Mouse (Mus musculus): ENCODE measurements around the gene Trpc5. TPM values are rescaled to one million over a fixed set of nuclear protein-coding genes. Genes with fewer than 3 reads are reported as not detected.

Trpc5 gene
- polyA plus RNA-seq, 1 experiment from 2014 or later = 0.54 TPM

DNA sequence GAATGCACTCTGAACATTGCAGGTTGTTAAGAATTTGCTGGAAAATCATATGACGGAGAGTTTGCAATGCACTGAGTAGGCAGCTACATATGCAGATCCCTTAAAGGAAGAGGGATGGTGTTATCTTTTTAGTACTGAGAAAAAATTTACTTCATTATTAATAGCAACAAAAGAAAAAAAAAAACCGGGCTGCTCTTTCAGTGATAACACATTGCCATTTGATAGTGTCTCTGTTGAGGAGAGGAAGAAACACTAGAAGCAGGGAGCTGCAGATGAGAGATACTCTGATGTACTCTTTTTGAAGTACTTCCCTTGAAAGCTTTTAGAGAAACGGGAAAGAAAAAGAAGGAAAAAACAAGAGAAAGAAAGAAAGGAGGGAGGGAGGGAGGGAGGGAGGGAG lies 43.2 kb downstream of the Trpc5 start:
- DNase-seq (ENCODE audit: low spot score) = no peak
- Histone ChIP-seq H3K27me3 (ENCODE audit: control insufficient read depth, insufficient read depth, low read length) (no peaks in the 10 kb centered on the region), H3K4me1 (replicated peaks; ENCODE audit: control insufficient read depth, insufficient read depth, low read length) (no peaks in the 10 kb centered on the region), H3K9me3 (ENCODE audit: control insufficient read depth, low read length) (no peaks in the 10 kb centered on the region), H3K4me3 (ENCODE audit: low read depth, low read length) (no peak overlapping the region), H3K9ac (ENCODE audit: low read depth, low read length) (no peak overlapping the region), H3K27ac (ENCODE audit: low read depth, low read length) (no peak overlapping the region), H3K4me2 (replicated peaks; ENCODE audit: low read depth, low read length) (no peak overlapping the region), H3K36me3 (ENCODE audit: control insufficient read depth, insufficient read depth, low read length) (no peaks in the 10 kb centered on the region)
- 92% methylated on average over 2 of the region's 3 CpGs for WGBS
- no peak for ATAC-seq (ENCODE audit: low FRiP score)

DNA sequence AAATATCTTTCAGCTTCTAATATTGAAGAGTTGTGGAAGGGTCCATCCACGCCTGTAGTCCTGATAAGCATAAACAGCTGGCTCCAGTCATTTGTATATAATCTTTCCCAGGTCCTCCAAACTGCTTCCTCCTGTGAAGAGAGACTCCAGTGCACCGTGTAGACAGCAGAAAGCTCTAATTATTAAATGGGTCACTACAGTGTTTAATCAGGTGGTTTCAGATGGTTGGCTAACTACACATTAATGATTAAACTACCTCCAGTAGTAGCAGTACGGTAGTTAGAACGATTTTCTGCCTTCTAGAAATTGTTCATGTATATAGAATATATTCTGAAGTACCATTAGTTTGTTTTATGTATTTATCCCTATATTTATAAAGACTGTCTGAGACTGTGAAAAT lies 75.2 kb downstream of the Trpc5 start:
- ATAC-seq (ENCODE audit: low FRiP score) (no peak), DNase-seq (ENCODE audit: low spot score) (no peak)
- no peaks in the 10 kb centered on the region for H3K27me3 ChIP-seq (ENCODE audit: control insufficient read depth, insufficient read depth, low read length)
- no peak overlapping the region for H3K4me2 ChIP-seq (replicated peaks; ENCODE audit: low read depth, low read length)
- H3K4me1 ChIP-seq (replicated peaks; ENCODE audit: control insufficient read depth, insufficient read depth, low read length) = no peaks in the 10 kb centered on the region
- H3K4me3 ChIP-seq (ENCODE audit: low read depth, low read length) = no peak overlapping the region
- no peaks in the 10 kb centered on the region for H3K36me3 ChIP-seq (ENCODE audit: control insufficient read depth, insufficient read depth, low read length)
- WGBS = 83% methylated on average over 4 of the region's 4 CpGs
- no peaks in the 10 kb centered on the region for H3K9me3 ChIP-seq (ENCODE audit: control insufficient read depth, low read length)
- H3K27ac ChIP-seq (ENCODE audit: low read depth, low read length) = no peak overlapping the region
- H3K9ac ChIP-seq (ENCODE audit: low read depth, low read length) = no peak overlapping the region

DNA sequence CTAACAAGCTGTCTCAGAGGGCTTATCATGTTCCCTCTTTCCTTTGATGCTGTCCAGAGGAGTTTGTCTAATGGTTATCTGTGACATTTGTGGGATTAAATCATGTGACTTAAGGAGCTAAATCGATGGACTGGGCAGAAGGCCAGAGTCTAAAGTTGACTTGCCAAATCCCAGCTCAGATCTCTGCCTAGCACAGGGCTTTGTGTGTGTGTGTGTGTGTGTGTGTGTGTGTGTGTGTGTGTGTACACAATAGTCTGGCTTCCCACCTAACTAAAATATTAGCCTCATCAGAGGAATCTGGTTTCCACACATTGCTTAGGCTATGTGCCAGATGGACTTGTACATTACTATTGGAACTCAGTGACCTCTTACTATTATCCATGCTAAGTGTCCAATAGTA lies 151.5 kb downstream of the Trpc5 start:
- Histone ChIP-seq H3K4me1 (replicated peaks; ENCODE audit: control insufficient read depth, insufficient read depth, low read length) (no peaks in the 10 kb centered on the region), H3K4me3 (ENCODE audit: low read depth, low read length) (no peak overlapping the region), H3K36me3 (ENCODE audit: control insufficient read depth, insufficient read depth, low read length) (no peaks in the 10 kb centered on the region), H3K27ac (ENCODE audit: low read depth, low read length) (no peak overlapping the region), H3K9ac (ENCODE audit: low read depth, low read length) (no peak overlapping the region), H3K27me3 (ENCODE audit: control insufficient read depth, insufficient read depth, low read length) (no peaks in the 10 kb centered on the region), H3K4me2 (replicated peaks; ENCODE audit: low read depth, low read length) (no peak overlapping the region), H3K9me3 (ENCODE audit: control insufficient read depth, low read length) (no peaks in the 10 kb centered on the region)
- DNase-seq (ENCODE audit: low spot score) (no peak), ATAC-seq (ENCODE audit: low FRiP score) (no peak)
- 55% methylated on average over 1 of the region's 1 CpGs for WGBS

DNA sequence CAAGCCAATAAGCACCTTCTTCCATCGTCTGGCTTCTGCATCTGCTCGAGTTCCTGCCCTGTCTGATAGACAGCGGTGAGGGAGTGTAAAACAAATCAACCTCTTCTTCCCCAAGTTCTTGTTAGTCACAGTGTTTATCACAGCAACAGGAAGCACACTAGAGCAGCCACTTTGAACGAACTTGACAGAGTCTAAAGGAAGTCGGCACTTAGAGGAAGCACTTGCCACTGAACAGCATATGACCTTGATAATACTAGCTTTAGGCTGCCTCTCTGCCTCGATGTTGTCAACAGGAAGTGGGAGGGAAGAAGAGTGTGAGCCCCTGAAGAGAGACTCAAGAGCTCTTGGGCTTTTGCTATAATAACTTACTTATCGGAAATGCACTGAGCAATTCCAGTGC lies 161.9 kb downstream of the Trpc5 start:
- Histone ChIP-seq H3K36me3 (ENCODE audit: control insufficient read depth, insufficient read depth, low read length) (no peaks in the 10 kb centered on the region), H3K4me3 (ENCODE audit: low read depth, low read length) (no peak overlapping the region), H3K4me1 (replicated peaks; ENCODE audit: control insufficient read depth, insufficient read depth, low read length) (no peaks in the 10 kb centered on the region), H3K27ac (ENCODE audit: low read depth, low read length) (no peak overlapping the region), H3K9me3 (ENCODE audit: control insufficient read depth, low read length) (no peaks in the 10 kb centered on the region), H3K4me2 (replicated peaks; ENCODE audit: low read depth, low read length) (no peak overlapping the region), H3K27me3 (ENCODE audit: control insufficient read depth, insufficient read depth, low read length) (no peaks in the 10 kb centered on the region), H3K9ac (ENCODE audit: low read depth, low read length) (no peak overlapping the region)
- 85% methylated on average over 7 of the region's 7 CpGs for WGBS
- ATAC-seq (ENCODE audit: low FRiP score) (no peak), DNase-seq (ENCODE audit: low spot score) (no peak)

DNA sequence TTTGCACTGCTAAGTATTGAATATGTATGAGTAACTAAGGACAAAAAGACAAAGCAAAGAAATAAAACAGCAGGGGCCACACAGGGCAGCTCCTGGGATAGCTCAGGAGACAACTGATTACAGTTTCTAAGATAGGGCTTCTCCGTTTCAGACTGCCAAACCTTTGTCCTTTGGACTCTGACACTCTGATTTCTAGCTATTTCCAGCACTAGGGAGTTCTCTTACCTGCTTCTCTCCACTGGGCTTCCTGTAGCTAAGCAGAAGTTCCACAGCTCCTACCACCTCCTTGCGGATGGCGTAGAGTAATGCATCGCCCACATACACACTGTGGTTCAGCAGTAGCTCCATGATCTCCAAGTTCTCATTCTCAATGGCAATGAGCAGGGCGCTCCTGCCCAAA lies 164.7 kb downstream of the Trpc5 start:
- no peak overlapping the region for H3K9ac ChIP-seq (ENCODE audit: low read depth, low read length)
- no peaks in the 10 kb centered on the region for H3K4me1 ChIP-seq (replicated peaks; ENCODE audit: control insufficient read depth, insufficient read depth, low read length)
- no peaks in the 10 kb centered on the region for H3K27me3 ChIP-seq (ENCODE audit: control insufficient read depth, insufficient read depth, low read length)
- H3K9me3 ChIP-seq (ENCODE audit: control insufficient read depth, low read length) = no peaks in the 10 kb centered on the region
- ATAC-seq (ENCODE audit: low FRiP score) (no peak), DNase-seq (ENCODE audit: low spot score) (no peak)
- WGBS = 77% methylated on average over 5 of the region's 5 CpGs
- no peaks in the 10 kb centered on the region for H3K36me3 ChIP-seq (ENCODE audit: control insufficient read depth, insufficient read depth, low read length)
- no peak overlapping the region for H3K4me2 ChIP-seq (replicated peaks; ENCODE audit: low read depth, low read length)
- H3K27ac ChIP-seq (ENCODE audit: low read depth, low read length) = no peak overlapping the region
- no peak overlapping the region for H3K4me3 ChIP-seq (ENCODE audit: low read depth, low read length)

DNA sequence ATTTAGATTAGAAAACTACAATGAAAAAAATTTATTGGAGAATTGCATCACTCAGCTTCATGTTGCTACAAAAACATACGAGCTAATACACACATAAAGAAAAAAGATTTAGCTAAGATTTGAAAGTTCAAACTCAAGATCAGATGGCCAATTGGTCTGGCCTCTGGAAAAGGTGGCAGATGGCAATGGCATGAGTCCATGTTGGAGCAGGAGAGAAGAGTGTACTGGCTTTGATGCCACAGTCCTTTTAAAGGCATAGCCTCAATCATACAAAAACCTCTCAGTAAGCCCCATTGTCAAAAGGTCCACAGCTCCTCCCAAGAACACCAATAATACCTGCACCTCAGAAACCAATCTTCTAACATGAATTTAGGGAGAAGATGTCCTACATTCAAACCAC lies 196.6 kb downstream of the Trpc5 start:
- WGBS = 81% methylated on average over 1 of the region's 1 CpGs
- Histone ChIP-seq H3K36me3 (ENCODE audit: control insufficient read depth, insufficient read depth, low read length) (no peaks in the 10 kb centered on the region), H3K27ac (ENCODE audit: low read depth, low read length) (no peak overlapping the region), H3K4me1 (replicated peaks; ENCODE audit: control insufficient read depth, insufficient read depth, low read length) (no peaks in the 10 kb centered on the region), H3K4me3 (ENCODE audit: low read depth, low read length) (no peak overlapping the region), H3K4me2 (replicated peaks; ENCODE audit: low read depth, low read length) (no peak overlapping the region), H3K27me3 (ENCODE audit: control insufficient read depth, insufficient read depth, low read length) (no peaks in the 10 kb centered on the region), H3K9ac (ENCODE audit: low read depth, low read length) (no peak overlapping the region), H3K9me3 (ENCODE audit: control insufficient read depth, low read length) (no peaks in the 10 kb centered on the region)
- ATAC-seq (ENCODE audit: low FRiP score) (no peak), DNase-seq (ENCODE audit: low spot score) (no peak)

DNA sequence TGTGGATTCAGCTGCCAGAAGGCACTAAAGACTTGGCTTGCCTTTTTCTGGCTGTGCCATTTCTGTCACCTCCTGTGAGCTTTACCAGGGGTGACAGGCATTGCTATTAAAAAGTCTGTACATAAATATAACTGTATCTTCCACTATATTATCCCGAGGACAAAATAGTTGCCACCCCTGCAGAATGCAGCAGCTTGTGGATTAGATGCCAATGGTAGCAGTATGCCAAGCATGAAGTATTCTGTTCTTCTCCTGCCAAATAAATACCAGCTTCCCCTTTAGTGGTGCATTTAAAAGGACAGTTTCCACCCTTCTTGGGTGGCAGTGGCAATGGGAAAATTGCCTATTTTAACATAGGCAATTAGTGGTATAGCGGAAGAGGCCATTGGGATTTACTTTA lies 223.6 kb downstream of the Trpc5 start:
- no peaks in the 10 kb centered on the region for H3K36me3 ChIP-seq (ENCODE audit: control insufficient read depth, insufficient read depth, low read length)
- no peaks in the 10 kb centered on the region for H3K4me1 ChIP-seq (replicated peaks; ENCODE audit: control insufficient read depth, insufficient read depth, low read length)
- no peaks in the 10 kb centered on the region for H3K9me3 ChIP-seq (ENCODE audit: control insufficient read depth, low read length)
- ATAC-seq (ENCODE audit: low FRiP score) (no peak), DNase-seq (ENCODE audit: low spot score) (no peak)
- no peaks in the 10 kb centered on the region for H3K27me3 ChIP-seq (ENCODE audit: control insufficient read depth, insufficient read depth, low read length)
- H3K4me2 ChIP-seq (replicated peaks; ENCODE audit: low read depth, low read length) = no peak overlapping the region
- no peak overlapping the region for H3K4me3 ChIP-seq (ENCODE audit: low read depth, low read length)
- WGBS = 90% methylated on average over 2 of the region's 2 CpGs
- no peak overlapping the region for H3K9ac ChIP-seq (ENCODE audit: low read depth, low read length)
- no peak overlapping the region for H3K27ac ChIP-seq (ENCODE audit: low read depth, low read length)

DNA sequence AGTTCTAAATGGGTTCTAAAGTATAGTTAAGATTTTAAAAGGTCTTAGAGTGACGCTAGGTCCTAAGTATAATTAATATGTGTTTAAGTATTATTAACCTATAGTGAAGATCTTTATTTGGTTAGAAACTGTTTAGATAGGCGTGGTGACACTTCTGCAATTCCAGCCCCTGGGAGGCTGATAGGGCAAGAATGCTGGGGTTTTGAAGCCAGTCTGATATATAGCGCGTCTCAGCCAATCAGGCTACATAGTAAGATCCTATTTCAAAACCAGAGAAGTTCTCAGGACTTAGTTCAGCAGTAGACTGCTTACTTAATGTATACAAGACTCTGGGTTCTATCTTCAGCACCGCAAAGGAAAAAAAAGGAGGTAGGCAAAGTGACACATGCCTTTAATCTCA lies 231.7 kb downstream of the Trpc5 start, which contains the start of gene Trpc5os:
Trpc5os (plus strand) TSS at position 301 of the 400 bp plus-strand sequence.
- Histone ChIP-seq H3K27me3 (ENCODE audit: control insufficient read depth, insufficient read depth, low read length) (no peaks in the 10 kb centered on the region), H3K36me3 (ENCODE audit: control insufficient read depth, insufficient read depth, low read length) (no peaks in the 10 kb centered on the region), H3K4me3 (ENCODE audit: low read depth, low read length) (no peak within 1 kb of the TSS), H3K9me3 (ENCODE audit: control insufficient read depth, low read length) (no peaks in the 10 kb centered on the region), H3K27ac (ENCODE audit: low read depth, low read length) (no peak within 1 kb of the TSS), H3K4me1 (replicated peaks; ENCODE audit: control insufficient read depth, insufficient read depth, low read length) (no peaks in the 10 kb centered on the region), H3K4me2 (replicated peaks; ENCODE audit: low read depth, low read length) (no peak within 1 kb of the TSS), H3K9ac (ENCODE audit: low read depth, low read length) (no peak within 1 kb of the TSS)
- DNase-seq (ENCODE audit: low spot score) (no peak), ATAC-seq (ENCODE audit: low FRiP score) (no peak)
- WGBS = 79% methylated on average over 5 of the region's 5 CpGs

DNA sequence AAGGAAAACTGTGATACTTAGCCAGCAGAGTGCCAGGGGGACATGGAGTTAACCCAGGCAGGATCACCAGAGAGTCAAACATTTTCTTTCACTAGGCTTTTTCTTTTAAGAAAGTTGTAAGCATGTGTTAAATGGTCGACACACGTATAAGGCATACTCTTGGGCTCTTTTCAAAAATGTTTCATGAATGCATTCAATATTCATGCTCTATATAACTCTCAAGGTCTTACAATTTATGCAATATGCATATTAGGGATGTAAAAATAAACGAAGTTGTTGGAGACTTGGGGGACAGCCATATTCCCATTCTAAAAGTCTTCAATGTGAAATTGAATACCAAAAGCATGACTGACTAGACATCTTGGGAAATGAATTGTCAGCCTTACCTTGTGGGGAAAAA lies 264.1 kb downstream of the Trpc5 start:
- Histone ChIP-seq H3K9me3 (ENCODE audit: control insufficient read depth, low read length) (no peaks in the 10 kb centered on the region), H3K4me2 (replicated peaks; ENCODE audit: low read depth, low read length) (no peak overlapping the region), H3K27ac (ENCODE audit: low read depth, low read length) (no peak overlapping the region), H3K36me3 (ENCODE audit: control insufficient read depth, insufficient read depth, low read length) (no peaks in the 10 kb centered on the region), H3K9ac (ENCODE audit: low read depth, low read length) (no peak overlapping the region), H3K4me3 (ENCODE audit: low read depth, low read length) (no peak overlapping the region), H3K4me1 (replicated peaks; ENCODE audit: control insufficient read depth, insufficient read depth, low read length) (no peaks in the 10 kb centered on the region), H3K27me3 (ENCODE audit: control insufficient read depth, insufficient read depth, low read length) (no peaks in the 10 kb centered on the region)
- DNase-seq (ENCODE audit: low spot score) = no peak
- no peak for ATAC-seq (ENCODE audit: low FRiP score)
- WGBS = 83% methylated on average over 3 of the region's 3 CpGs
